Mouse (Mus musculus): ENCODE measurements around the gene Ccdc103. TPM values are rescaled to one million over a fixed set of nuclear protein-coding genes. Genes with fewer than 3 reads are reported as not detected.

Ccdc103 gene
- total RNA-seq, 2 experiments from 2014 or later = 0.48 to 0.95 TPM

Other genes starting within 250 kb of the Ccdc103 start
- gene Meioc, start 217.5 kb upstream of the Ccdc103 start, total RNA-seq (2021) = not detected
- gene Ccdc43, start 183.4 kb upstream of the Ccdc103 start, total RNA-seq (2021) = 10 to 100 TPM; 32.8 to 34.5 TPM
- gene Adam11, start 119.8 kb upstream of the Ccdc103 start, total RNA-seq (2021) = 100 to 1,000 TPM; 103 to 110 TPM
- gene Gjc1, start 61.5 kb upstream of the Ccdc103 start, total RNA-seq (2021) = 10 to 100 TPM; 46.7 to 60.2 TPM
- 1 to 10 TPM; 3.8 to 6.7 TPM for gene Higd1b, start 45.4 kb upstream of the Ccdc103 start, total RNA-seq (2021)
- gene Eftud2, start 219 bp upstream of the Ccdc103 start, total RNA-seq (2021) = 100 to 1,000 TPM; 113 to 125 TPM
- not detected for gene Fam187a, start 4.0 kb downstream of the Ccdc103 start, total RNA-seq (2021)
- gene Gfap, start 19.7 kb downstream of the Ccdc103 start, total RNA-seq (2021) = 10 to 100 TPM; 37.2 to 56.0 TPM
- 1 to 10 TPM; 3.7 to 4.1 TPM for gene Kif18b, start 43.9 kb downstream of the Ccdc103 start, total RNA-seq (2021)
- 10 to 100 TPM; 10.9 to 12.7 TPM for gene C1ql1, start 65.5 kb downstream of the Ccdc103 start, total RNA-seq (2021)
- gene Nmt1, start 147.0 kb downstream of the Ccdc103 start, total RNA-seq (2021) = 10 to 100 TPM; 60.3 to 67.8 TPM
- gene Dcakd, start 147.1 kb downstream of the Ccdc103 start, total RNA-seq (2021) = 100 to 1,000 TPM; 116 to 128 TPM
- 10 to 100 TPM; 11.1 to 13.8 TPM for gene Plcd3, start 220.5 kb downstream of the Ccdc103 start, total RNA-seq (2021)
- gene Acbd4, start 220.5 kb downstream of the Ccdc103 start, total RNA-seq (2021) = 10 to 100 TPM; 31.7 to 41.3 TPM
- 10 to 100 TPM; 22.9 to 23.2 TPM for gene Hexim1, start 235.0 kb downstream of the Ccdc103 start, total RNA-seq (2021)

Data from left cerebral cortex, postnatal 4 days (tissue).